Mouse (Mus musculus) liver, adult 2 months (tissue): ENCODE data around the gene Patj.

Experiments
- CTCF ChIP-seq: fragments of 200-500 bp; IDR thresholded peaks from 2 replicates; pipeline ENCODE4 v1.5.1; 2011; ENCODE audit warnings: low read depth, low read length, control low read depth
- POLR2A ChIP-seq: fragments of 200-500 bp; IDR thresholded peaks from 2 replicates; pipeline ENCODE4 v1.6.1; 2011; ENCODE audit warnings: low read length, control low read depth; ENCODE audit not compliant: insufficient read depth; ENCODE audit errors: extremely low read depth

DNA sequence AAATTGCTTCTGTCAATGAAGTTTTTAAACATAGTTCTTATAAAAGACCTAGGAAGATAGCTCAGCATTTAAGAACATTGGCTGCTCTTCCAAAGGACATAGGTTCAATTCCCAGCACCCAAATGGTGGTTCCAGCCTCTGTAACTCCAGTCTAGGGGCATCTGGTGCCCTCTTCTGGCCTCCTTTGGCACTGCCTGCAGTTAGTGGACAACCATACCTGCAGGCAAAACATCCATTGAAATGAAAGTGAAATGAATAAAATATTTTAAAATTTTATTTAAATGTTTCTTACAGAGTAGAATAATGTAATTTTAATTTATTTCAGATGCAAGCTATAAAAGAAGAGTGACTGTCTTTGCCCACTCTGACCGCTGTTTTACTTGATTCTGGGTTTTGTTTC lies 294.4 kb downstream of the Patj start:
- TF ChIP-seq CTCF (peak; percentile 34; the same call in 1 of the 2 replicates), POLR2A (no peak)
